Mouse (Mus musculus): Measurements from ENCODE around the gene Olfr1359.
"Not testable (repeated sequence)": the region's sequence is repeated elsewhere in the genome, so short reads cannot be mapped to it uniquely, and the experiment has no call there.

DNA sequence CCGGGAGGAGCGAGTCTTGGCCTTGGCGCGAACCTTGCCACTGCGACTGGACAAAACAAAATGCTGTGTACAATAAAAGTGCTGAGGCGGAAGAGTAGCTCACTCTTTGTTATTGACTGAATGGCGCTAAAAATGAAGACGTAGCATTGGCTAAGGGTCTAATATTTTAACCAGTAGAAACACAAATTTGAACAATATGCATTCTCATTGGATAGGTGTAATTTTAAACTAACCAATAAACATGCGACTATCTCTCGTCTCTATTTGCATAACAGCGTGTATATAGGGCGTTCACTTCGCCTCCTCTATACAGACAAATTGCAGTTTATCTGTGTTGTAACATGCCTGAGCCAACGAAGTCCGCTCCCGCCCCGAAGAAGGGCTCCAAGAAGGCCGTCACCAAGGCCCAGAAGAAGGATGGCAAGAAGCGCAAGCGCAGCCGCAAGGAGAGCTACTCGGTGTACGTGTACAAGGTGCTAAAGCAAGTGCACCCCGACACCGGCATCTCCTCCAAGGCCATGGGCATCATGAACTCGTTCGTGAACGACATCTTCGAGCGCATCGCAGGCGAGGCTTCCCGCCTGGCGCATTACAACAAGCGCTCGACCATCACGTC lies 24.0 kb downstream of the Olfr1359 start, which contains the start of gene Hist1h2bm:
- TF ChIP-seq CTCF (IDR thresholded peaks at IDR 0.05; ENCODE audit: low read depth, low read length); POLR2A (IDR thresholded peaks at IDR 0.05; ENCODE audit: extremely low read depth, insufficient read depth, low read length): not testable (repeated sequence)

Measured in liver, adult 2 months (tissue).